28 mouse cellular contexts compared by ENCODE assay signal in genomic region chr9:60988113-60988512, GRCm38 (mm10).
"Had no signal": no experiment of that assay in that cellular context is flagged by ENCODE, and none has a peak within 500 bp of the region (broad histone marks: within the 10 kb centered on the region; RNA-seq: fewer than 3 reads in every experiment).

No protein-coding gene starts in this region.

- ATAC-seq: hindbrain, embryonic 16.5 days; inflammation-experienced regulatory T-cells, adult 6 months; intestine, embryonic 15.5 days; intestine, postnatal 0 days had no signal

- H3K4me2 ChIP-seq: heart, embryonic 12.5 days; hindbrain, embryonic 12.5 days; hindbrain, embryonic 14.5 days; intestine, embryonic 15.5 days; limb, embryonic 12.5 days; liver, embryonic 11.5 days; liver, embryonic 13.5 days; liver, embryonic 15.5 days had no signal

- H3K9ac ChIP-seq: heart, embryonic 12.5 days; hindbrain, embryonic 12.5 days; hindbrain, embryonic 14.5 days; intestine, embryonic 15.5 days; limb, embryonic 12.5 days; liver, embryonic 13.5 days; liver, embryonic 15.5 days had no signal

- H3K9me3 ChIP-seq: heart, embryonic 10.5 days; heart, embryonic 12.5 days; hindbrain, embryonic 10.5 days; hindbrain, embryonic 12.5 days; intestine, embryonic 15.5 days; limb, embryonic 10.5 days; limb, embryonic 12.5 days; liver, embryonic 13.5 days; liver, embryonic 15.5 days had no signal

- H3K36me3 ChIP-seq: heart, embryonic 10.5 days; heart, embryonic 12.5 days; hindbrain, embryonic 10.5 days; hindbrain, embryonic 12.5 days; intestine, embryonic 15.5 days; limb, embryonic 10.5 days; limb, embryonic 12.5 days; liver, embryonic 13.5 days; liver, embryonic 15.5 days had no signal

- H3K27ac ChIP-seq: gastrocnemius, adult 2 months; heart, embryonic 10.5 days; hindbrain, embryonic 10.5 days; hindbrain, embryonic 12.5 days; hindbrain, embryonic 14.5 days; intestine, embryonic 15.5 days; layer of hippocampus, adult 2 months; left cerebral cortex, adult 2 months; limb, embryonic 10.5 days; limb, embryonic 12.5 days; liver, embryonic 13.5 days; liver, embryonic 15.5 days had no signal

- H3K4me1 ChIP-seq: liver, embryonic 13.5 days; liver, embryonic 15.5 days had no signal

- H3K4me3 ChIP-seq: gastrocnemius, adult 2 months; heart, embryonic 10.5 days; heart, embryonic 12.5 days; hindbrain, embryonic 10.5 days; hindbrain, embryonic 12.5 days; intestine, embryonic 15.5 days; layer of hippocampus, adult 2 months; left cerebral cortex, adult 2 months; limb, embryonic 10.5 days; limb, embryonic 12.5 days; liver, embryonic 13.5 days; liver, embryonic 15.5 days had no signal

- DNase-seq: gastrocnemius, adult 2 months; gastrocnemius, postnatal 10 days; gastrocnemius, postnatal 25 days; heart, adult 18-20 months; heart, postnatal 10 days; heart, postnatal 4 days; kidney, adult 18-20 months; kidney, adult 8-10 months; kidney, postnatal 10 days; kidney, postnatal 25 days; kidney, postnatal 4 days; liver; liver, embryonic 13.5 days had no signal

- H3K27me3 ChIP-seq: intestine, embryonic 15.5 days; liver, embryonic 13.5 days; liver, embryonic 15.5 days had no signal
